Mouse (Mus musculus) small intestine, adult 2 months (tissue): ENCODE data around the gene C330007P06Rik. TPM values are rescaled to one million over a fixed set of nuclear protein-coding genes. Genes with fewer than 3 reads are reported as not detected.

ENCODE experiments used
- H3K27ac ChIP-seq: fragments of 200-500 bp; 2 replicates; pipeline ENCODE4 v1.5.1; 2012; ENCODE audit warnings: low read depth, low read length, control low read depth, inconsistent platforms; ENCODE audit not compliant: insufficient read depth
- H3K27me3 ChIP-seq: fragments of 200-500 bp; 2 replicates; pipeline ENCODE4 v1.6.1; 2012; ENCODE audit warnings: mild to moderate bottlenecking, moderate library complexity, low read length, inconsistent platforms; ENCODE audit not compliant: control insufficient read depth, insufficient read depth
- H3K36me3 ChIP-seq: fragments of 200-500 bp; 2 replicates; pipeline ENCODE4 v1.6.1; 2012; ENCODE audit warnings: mild to moderate bottlenecking, low read length, control low read depth, inconsistent platforms; ENCODE audit not compliant: control insufficient read depth, insufficient read depth
- H3K4me1 ChIP-seq: fragments of 200-500 bp; 2 replicates; pipeline ENCODE4 v1.6.1; 2012; ENCODE audit warnings: low read length, inconsistent platforms, mixed read lengths; ENCODE audit not compliant: control insufficient read depth, insufficient read depth, insufficient read length
- H3K4me3 ChIP-seq: fragments of 200-500 bp; 2 replicates; pipeline ENCODE4 v1.5.1; 2012; ENCODE audit warnings: low read depth, mild to moderate bottlenecking, control low read depth, inconsistent platforms, low read length, moderate library complexity
- CTCF ChIP-seq: fragments of 200-500 bp; IDR thresholded peaks from 2 replicates; pipeline ENCODE4 v1.5.1; 2012; ENCODE audit warnings: low read depth, mild to moderate bottlenecking, control low read depth, inconsistent platforms, low read length, moderate library complexity, mixed read lengths; ENCODE audit not compliant: insufficient replicate concordance, insufficient read length; ENCODE audit errors: extremely low read depth
- POLR2A ChIP-seq: fragments of 200-500 bp; IDR thresholded peaks from 2 replicates; pipeline ENCODE4 v1.6.1; 2012; ENCODE audit warnings: low read depth, mild to moderate bottlenecking, control low read depth, inconsistent platforms, low read length, moderate library complexity
- WGBS: fragments of 180-500 bp; shearing (Covaris S2); methylation state at CpG from one replicate; pipeline ENCODE4 v1.1.7; 2018; 5-methylcytosine and 5-hydroxymethylcytosine counted together
- polyA plus RNA-seq: library from polyadenylated mRNA; depleted of rRNA; stranded (reverse); fragments of >200 nt; gene quantifications from 2 replicates; pipeline ENCODE4 v1.2.3, GENCODE M21; 2012

C330007P06Rik gene
- polyA plus RNA-seq, 1 experiment = 5.2 TPM

- no peaks in the 10 kb centered on the region for H3K27me3 ChIP-seq
- H3K36me3 ChIP-seq = no peaks in the 10 kb centered on the region
- H3K27ac ChIP-seq = no peak overlapping the region; the same call in 1 of the 2 replicates
- H3K4me3 ChIP-seq = no peak overlapping the region
- TF ChIP-seq CTCF = peak; percentile 44; the same call in 1 of the 2 replicates
- no peak for TF ChIP-seq POLR2A
- WGBS = 40% methylated on average over 19 of the region's 19 CpGs
- H3K4me1 ChIP-seq = peaks cover 15% of the 10 kb centered on the region; the same call in 1 of the 2 replicates
These were observed 40.4 kb downstream of the C330007P06Rik start for GRCm38 (mm10) chrX:36833397-36834084.

GRCm38 (mm10) chrX:36831632-36832031 lies 42.3 kb downstream of the C330007P06Rik start:
- H3K27me3 ChIP-seq = no peaks in the 10 kb centered on the region
- no peaks in the 10 kb centered on the region for H3K36me3 ChIP-seq
- no peak for TF ChIP-seq CTCF
- no peak for TF ChIP-seq POLR2A
- no peak overlapping the region for H3K4me3 ChIP-seq
- peaks cover 18% of the 10 kb centered on the region; the same call in 1 of the 2 replicates for H3K4me1 ChIP-seq
- 38% methylated on average over 4 of the region's 4 CpGs for WGBS
- H3K27ac ChIP-seq = peak overlapping the region; percentile 81

- Histone ChIP-seq H3K27ac (peak overlapping the region; percentile 95; the same call in 1 of the 2 replicates), H3K36me3 (no peaks in the 10 kb centered on the region), H3K4me3 (no peak overlapping the region), H3K4me1 (peaks cover 19% of the 10 kb centered on the region; the same call in 1 of the 2 replicates), H3K27me3 (no peaks in the 10 kb centered on the region)
- no peak for TF ChIP-seq CTCF
- no peak for TF ChIP-seq POLR2A
- WGBS = 27% methylated on average over 5 of the region's 5 CpGs
These were observed 43.6 kb downstream of the C330007P06Rik start for GRCm38 (mm10) chrX:36830271-36830670.

- Histone ChIP-seq H3K36me3 (no peaks in the 10 kb centered on the region), H3K27ac (peak overlapping the region; percentile 93), H3K4me3 (no peak overlapping the region), H3K4me1 (peaks cover 22% of the 10 kb centered on the region; the same call in 1 of the 2 replicates), H3K27me3 (no peaks in the 10 kb centered on the region)
- 86% methylated on average over 4 of the region's 5 CpGs for WGBS
- TF ChIP-seq CTCF (no peak), POLR2A (no peak)
These were observed 47.0 kb downstream of the C330007P06Rik start for GRCm38 (mm10) chrX:36826873-36827272.

GRCm38 (mm10) chrX:36825032-36825431 lies 48.9 kb downstream of the C330007P06Rik start:
- H3K4me3 ChIP-seq = no peak overlapping the region
- no peaks in the 10 kb centered on the region for H3K36me3 ChIP-seq
- H3K4me1 ChIP-seq = peaks cover 22% of the 10 kb centered on the region; the same call in 1 of the 2 replicates
- peak overlapping the region; percentile 100 for H3K27ac ChIP-seq
- TF ChIP-seq CTCF = no peak
- no peak for TF ChIP-seq POLR2A
- 25% methylated on average over 2 of the region's 2 CpGs for WGBS
- H3K27me3 ChIP-seq = no peaks in the 10 kb centered on the region

GRCm38 (mm10) chrX:36823932-36824711 lies 49.8 kb downstream of the C330007P06Rik start:
- Histone ChIP-seq H3K27ac (peak overlapping the region; percentile 97), H3K36me3 (no peaks in the 10 kb centered on the region), H3K4me3 (no peak overlapping the region), H3K4me1 (peaks cover 19% of the 10 kb centered on the region; the same call in 1 of the 2 replicates), H3K27me3 (no peaks in the 10 kb centered on the region)
- WGBS = 39% methylated on average over 10 of the region's 10 CpGs
- TF ChIP-seq POLR2A (no peak), CTCF (no peak)

GRCm38 (mm10) chrX:36820201-36820600 lies 53.7 kb downstream of the C330007P06Rik start:
- H3K27ac ChIP-seq = peak overlapping the region; percentile 89
- H3K4me1 ChIP-seq = peaks cover 14% of the 10 kb centered on the region; the same call in 1 of the 2 replicates
- TF ChIP-seq CTCF = peak; percentile 66; the same call in 1 of the 2 replicates
- no peak for TF ChIP-seq POLR2A
- no peak overlapping the region for H3K4me3 ChIP-seq
- no peaks in the 10 kb centered on the region for H3K27me3 ChIP-seq
- 12% methylated on average over 4 of the region's 4 CpGs for WGBS
- H3K36me3 ChIP-seq = no peaks in the 10 kb centered on the region
